Mouse (Mus musculus): ENCODE data around the gene Map3k14.

GRCm38 (mm10) chr11:103268905-103269304 lies 1.6 kb upstream of the Map3k14 start:
- no peak for TF ChIP-seq CTCF (IDR thresholded peaks at IDR 0.05; ENCODE audit: low read depth)
- no peak for TF ChIP-seq EP300 (IDR thresholded peaks at IDR 0.05; ENCODE audit: low read depth)

Measured in liver, embryonic 14.5 days (tissue).